Mouse (Mus musculus): ENCODE data around the gene Foxe3.

DNA sequence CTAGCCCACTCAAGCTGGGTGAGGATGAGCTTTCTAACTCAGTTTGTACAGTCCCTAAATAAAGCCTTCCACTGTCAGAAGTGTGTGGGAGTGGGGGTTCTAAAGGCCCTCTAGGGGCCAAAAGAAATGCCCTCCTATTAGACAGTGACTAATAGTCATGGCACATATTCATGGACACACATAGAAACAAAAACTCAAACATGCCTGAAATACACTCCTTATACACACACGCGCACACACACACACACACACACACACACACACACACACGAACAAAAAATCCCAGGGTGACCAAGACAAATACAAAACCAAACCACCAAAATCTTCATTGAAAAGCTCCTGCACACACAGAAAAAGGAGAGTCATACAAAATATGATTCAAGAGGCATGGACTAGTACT lies 20.3 kb downstream of the Foxe3 start:
- TF ChIP-seq CTCF (IDR thresholded peaks at IDR 0.05; ENCODE audit: control insufficient read depth, insufficient read depth, insufficient read length) (no peak), MYOG (IDR thresholded peaks at IDR 0.05; ENCODE audit: control insufficient read depth, extremely low read depth, insufficient read length) (no peak), MAX (IDR thresholded peaks at IDR 0.05) (no peak), CEBPB (IDR thresholded peaks at IDR 0.05; ENCODE audit: low read depth) (no peak), USF1 (IDR thresholded peaks at IDR 0.05; ENCODE audit: low read depth) (no peak), MYOD1 (IDR thresholded peaks at IDR 0.05; ENCODE audit: control insufficient read depth, insufficient read length, low read depth) (no peak)
